Mouse (Mus musculus): ENCODE results near the gene Lmod3.

GRCm38 (mm10) chr6:97202477-97202876 is 50.1 kb downstream of the Lmod3 start:
- no peak for TF ChIP-seq CTCF (IDR thresholded peaks at IDR 0.05; ENCODE audit: control insufficient read depth, insufficient read depth, low read length)
- TF ChIP-seq POLR2A (IDR thresholded peaks at IDR 0.05; ENCODE audit: borderline replicate concordance, control insufficient read depth, low read depth, low read length), result no peak
